In the genomic region with DNA sequence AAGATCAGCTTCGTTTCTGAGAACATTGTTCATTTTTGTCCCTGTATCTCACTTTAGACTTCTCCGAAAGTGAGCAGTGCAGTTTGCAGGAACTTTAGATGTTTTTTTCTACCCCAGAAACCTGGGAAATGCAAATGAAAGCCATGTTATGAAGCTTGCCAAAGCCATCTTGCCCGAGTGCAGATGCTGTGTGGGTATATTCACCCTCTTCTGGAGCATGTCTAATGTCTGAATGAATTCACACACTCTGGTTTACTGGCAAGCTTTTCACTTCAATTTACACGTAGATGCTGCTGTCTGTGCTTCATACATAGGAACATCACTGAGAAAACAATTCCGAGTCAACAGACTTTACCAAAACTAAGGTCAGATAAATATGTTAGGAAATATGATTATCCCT, we compare ENCODE assay signal across 27 mouse cellular contexts.
A peak's percentile ranks its signal among the peaks of the same experiment; 100 is the strongest.
DNase-seq lines count a peak whose midpoint lies in the region; ATAC-seq lines count a peak whose summit lies in the region.
"Had no signal": no experiment of that assay in that cellular context is flagged by ENCODE, and none has a peak within 500 bp of the region (broad histone marks: within the 10 kb centered on the region; RNA-seq: fewer than 3 reads in every experiment).

No protein-coding gene starts in this region.

- H3K9me3 ChIP-seq in midbrain, embryonic 14.5 days (ENCODE audit: control insufficient read depth, low read length): no peaks in the 10 kb centered on the region
- no peaks in the 10 kb centered on the region for H3K9me3 ChIP-seq in midbrain, embryonic 11.5 days (ENCODE audit: control insufficient read depth, low read length)
- H3K9me3 ChIP-seq in embryonic facial prominence, embryonic 14.5 days (ENCODE audit: control insufficient read depth, low read length): no peaks in the 10 kb centered on the region
- H3K9me3 ChIP-seq: embryonic facial prominence, embryonic 15.5 days; heart, embryonic 13.5 days; hindbrain, embryonic 12.5 days; stomach, embryonic 15.5 days had no signal

- H3K4me2 ChIP-seq in midbrain, embryonic 14.5 days (ENCODE audit: low read length): no peak overlapping the region
- H3K4me2 ChIP-seq in midbrain, embryonic 11.5 days: no peak overlapping the region
- H3K4me2 ChIP-seq in embryonic facial prominence, embryonic 14.5 days (ENCODE audit: low read depth, low read length): no peak overlapping the region
- H3K4me2 ChIP-seq: embryonic facial prominence, embryonic 15.5 days; heart, embryonic 13.5 days; hindbrain, embryonic 12.5 days; stomach, embryonic 15.5 days had no signal

- no peaks in the 10 kb centered on the region for H3K4me1 ChIP-seq in midbrain, embryonic 14.5 days (ENCODE audit: control insufficient read depth, insufficient read depth, low read length)
- H3K4me1 ChIP-seq in midbrain, embryonic 11.5 days (ENCODE audit: control insufficient read depth, insufficient read depth, low read length): no peaks in the 10 kb centered on the region
- peaks cover 6% of the 10 kb centered on the region; the same call in 1 of the 2 replicates for H3K4me1 ChIP-seq in embryonic facial prominence, embryonic 14.5 days (ENCODE audit: control insufficient read depth, insufficient read depth, low read length)
- H3K4me1 ChIP-seq: heart, embryonic 13.5 days; stomach, embryonic 15.5 days had no signal

- H3K36me3 ChIP-seq in midbrain, embryonic 14.5 days (ENCODE audit: control insufficient read depth, insufficient read depth, low read length): no peaks in the 10 kb centered on the region
- no peaks in the 10 kb centered on the region for H3K36me3 ChIP-seq in midbrain, embryonic 11.5 days (ENCODE audit: control insufficient read depth, insufficient read depth, low read length)
- no peaks in the 10 kb centered on the region for H3K36me3 ChIP-seq in embryonic facial prominence, embryonic 14.5 days (ENCODE audit: control insufficient read depth, insufficient read depth, low read length)
- H3K36me3 ChIP-seq: embryonic facial prominence, embryonic 15.5 days; G1E; heart, embryonic 13.5 days; hindbrain, embryonic 12.5 days; stomach, embryonic 15.5 days had no signal

- no peak overlapping the region for H3K4me3 ChIP-seq in midbrain, embryonic 14.5 days (replicated peaks; ENCODE audit: low read depth, low read length)
- no peak overlapping the region for H3K4me3 ChIP-seq in midbrain, embryonic 11.5 days (ENCODE audit: low read depth, low read length)
- H3K4me3 ChIP-seq in embryonic facial prominence, embryonic 14.5 days (ENCODE audit: low read depth, low read length): no peak overlapping the region
- H3K4me3 ChIP-seq: embryonic facial prominence, embryonic 15.5 days; heart, adult 2 months; heart, embryonic 13.5 days; hindbrain, embryonic 12.5 days; stomach, embryonic 15.5 days had no signal

- 67% methylated on average over 5 of the region's 5 CpGs for WGBS in midbrain, embryonic 14.5 days
- 83% methylated on average over 5 of the region's 5 CpGs for WGBS in midbrain, embryonic 11.5 days
- WGBS in embryonic facial prominence, embryonic 14.5 days: 66% methylated on average over 5 of the region's 5 CpGs

- H3K27ac ChIP-seq in midbrain, embryonic 14.5 days (replicated peaks; ENCODE audit: low read depth, low read length): no peak overlapping the region
- H3K27ac ChIP-seq in midbrain, embryonic 11.5 days (ENCODE audit: low read depth, low read length): no peak overlapping the region
- no peak overlapping the region for H3K27ac ChIP-seq in embryonic facial prominence, embryonic 14.5 days (replicated peaks; ENCODE audit: low read depth, low read length)
- H3K27ac ChIP-seq: heart, adult 2 months; heart, embryonic 13.5 days; hindbrain, embryonic 12.5 days; kidney, postnatal 0 days; macrophage; stomach, embryonic 15.5 days had no signal

- no peaks in the 10 kb centered on the region for H3K27me3 ChIP-seq in midbrain, embryonic 14.5 days (ENCODE audit: control insufficient read depth, insufficient read depth, low read length)
- H3K27me3 ChIP-seq in midbrain, embryonic 11.5 days (ENCODE audit: control insufficient read depth, insufficient read depth, low read length): no peaks in the 10 kb centered on the region
- H3K27me3 ChIP-seq in embryonic facial prominence, embryonic 14.5 days (replicated peaks; ENCODE audit: control insufficient read depth, insufficient read depth, low read length): no peaks in the 10 kb centered on the region
- H3K27me3 ChIP-seq: CH12.LX; embryonic facial prominence, embryonic 15.5 days; heart, embryonic 13.5 days; hindbrain, embryonic 12.5 days; Patski; stomach, embryonic 15.5 days had no signal

- no peak overlapping the region for H3K9ac ChIP-seq in midbrain, embryonic 14.5 days (replicated peaks; ENCODE audit: low read length)
- no peak overlapping the region for H3K9ac ChIP-seq in midbrain, embryonic 11.5 days (ENCODE audit: low read length)
- no peak overlapping the region for H3K9ac ChIP-seq in embryonic facial prominence, embryonic 14.5 days (ENCODE audit: low read depth, low read length)
- H3K9ac ChIP-seq: embryonic facial prominence, embryonic 15.5 days; heart, embryonic 13.5 days; hindbrain, embryonic 12.5 days; stomach, embryonic 15.5 days had no signal

- DNase-seq in frontal cortex, postnatal 14 days (ENCODE audit: low spot score in 2 of 2): no peak
- peak; percentile 19 for DNase-seq in midbrain, embryonic 14.5 days
- DNase-seq in midbrain, embryonic 11.5 days (ENCODE audit: low spot score, missing footprints): no peak
- DNase-seq in embryonic facial prominence, embryonic 14.5 days (ENCODE audit: low spot score): peak; percentile 22
- DNase-seq in right cerebral cortex, postnatal 36 days (ENCODE audit: low spot score in 2 of 2): peak; percentile 5 to 7
- DNase-seq: adrenal gland, postnatal 36 days; B cell, adult 2 months; cerebellum, adult 18-20 months; cerebellum, postnatal 14 days; gastrocnemius, postnatal 36 days; heart, adult 2 months; heart, postnatal 14 days; kidney, adult 2 months; thymus, adult 18-20 months; thymus, postnatal 36 days had no signal

- peak; percentile 93 for ATAC-seq in frontal cortex, adult (ENCODE audit: low TSS enrichment)
- no peak for ATAC-seq in midbrain, embryonic 14.5 days (ENCODE audit: low FRiP score, low TSS enrichment)
- ATAC-seq in midbrain, embryonic 11.5 days (ENCODE audit: low FRiP score): no peak
- no peak for ATAC-seq in embryonic facial prominence, embryonic 14.5 days (ENCODE audit: low read depth)
- ATAC-seq in cerebellum, adult (ENCODE audit: insufficient number of reproducible peaks, low FRiP score, low TSS enrichment): no peak
- ATAC-seq: inflammation-experienced regulatory T-cells, adult 6 months; Patski had no signal

Comparison
In these comparisons a context has a peak if more than half of its experiments do, and no peak if none do; other contexts are left out.
1. DNase-seq: peak in midbrain, embryonic 14.5 days (single experiment), embryonic facial prominence, embryonic 14.5 days (single experiment) and right cerebral cortex, postnatal 36 days (2 of 2); none in frontal cortex, postnatal 14 days (0 of 2) and midbrain, embryonic 11.5 days (single experiment).